In genomic region chr9:49523881-49524280, GRCm38 (mm10) we compare ENCODE assay signal across 29 mouse cellular contexts. TPM values are rescaled to one million over a fixed set of nuclear protein-coding genes. Genes with fewer than 3 reads are reported as not detected.
DNase-seq lines count a peak whose midpoint lies in the region; ATAC-seq and TF ChIP-seq lines count a peak whose summit lies in the region.
"Had no signal": no experiment of that assay in that cellular context is flagged by ENCODE, and none has a peak within 500 bp of the region (broad histone marks: within the 10 kb centered on the region; RNA-seq: fewer than 3 reads in every experiment).

No protein-coding gene starts in this region.

- peaks cover 14% of the 10 kb centered on the region for H3K4me1 ChIP-seq in neural tube, embryonic 15.5 days

- no peaks in the 10 kb centered on the region for H3K9me3 ChIP-seq in neural tube, embryonic 15.5 days (replicated peaks)
- H3K9me3 ChIP-seq: embryonic facial prominence, embryonic 12.5 days; embryonic facial prominence, embryonic 15.5 days; heart, embryonic 10.5 days; heart, embryonic 13.5 days had no signal

- ATAC-seq in neural tube, embryonic 15.5 days (ENCODE audit: low FRiP score) = no peak
- ATAC-seq: activated CD4-positive, CD25-positive, alpha-beta regulatory T cell, adult 4 months; forebrain, embryonic 14.5 days; forebrain, postnatal 0 days; intestine, postnatal 0 days had no signal

- DNase-seq in neural tube, embryonic 10.5 days (ENCODE audit: extremely low spot score, low spot score) = no peak
- peak; percentile 31 for DNase-seq in fat pad, adult 2 months (ENCODE audit: extremely low read depth, low read depth, low spot score)
- DNase-seq in gastrocnemius, postnatal 4 days (ENCODE audit: low spot score in 2 of 2) = no peak
- DNase-seq in layer of hippocampus, adult 9-11 months = no peak
- DNase-seq: adrenal gland, postnatal 10 days; B cell, adult 2 months; cerebellum, adult 11 months; cerebellum, adult 2 months; cerebellum, adult 9-11 months; cerebellum, postnatal 25 days; forebrain, postnatal 0 days; gastrocnemius, adult 2 months; gastrocnemius, postnatal 14 days; heart, adult 2 months; heart, postnatal 14 days; heart, postnatal 4 days had no signal

- TF ChIP-seq POLR2A in myocyte (IDR thresholded peaks at IDR 0.05; ENCODE audit: insufficient read length, low read depth) = no peak

- H3K36me3 ChIP-seq in neural tube, embryonic 15.5 days = peaks cover 42% of the 10 kb centered on the region
- peaks cover 51% of the 10 kb centered on the region for H3K36me3 ChIP-seq in myocyte (ENCODE audit: control insufficient read depth, insufficient read depth)
- H3K36me3 ChIP-seq: G1E had no signal

- 67% methylated on average over 9 of the region's 9 CpGs for WGBS in neural tube, embryonic 15.5 days

- H3K4me3 ChIP-seq in neural tube, embryonic 15.5 days (replicated peaks) = no peak overlapping the region
- no peak overlapping the region for H3K4me3 ChIP-seq in myocyte
- H3K4me3 ChIP-seq: embryonic facial prominence, embryonic 12.5 days; embryonic facial prominence, embryonic 15.5 days; erythroblast, embryonic 14.5 days; gastrocnemius, adult 2 months; heart, adult 2 months; heart, embryonic 10.5 days; heart, embryonic 13.5 days had no signal

- H3K9ac ChIP-seq in neural tube, embryonic 15.5 days (replicated peaks) = no peak overlapping the region
- H3K9ac ChIP-seq: embryonic facial prominence, embryonic 12.5 days; embryonic facial prominence, embryonic 15.5 days; forebrain, postnatal 0 days; heart, embryonic 13.5 days; hindbrain, embryonic 14.5 days had no signal

- H3K79me2 ChIP-seq in myocyte (ENCODE audit: control insufficient read depth, insufficient read depth) = no peaks in the 10 kb centered on the region

- H3K27ac ChIP-seq in neural tube, embryonic 15.5 days (replicated peaks) = 0 out of 2 replicates have a peak overlapping the region, but pooled peaks have one; percentile 18
- H3K27ac ChIP-seq: embryonic facial prominence, embryonic 12.5 days; embryonic facial prominence, embryonic 15.5 days; gastrocnemius, adult 2 months; heart, adult 2 months; heart, embryonic 10.5 days; heart, embryonic 13.5 days; hindbrain, embryonic 14.5 days; hindbrain, postnatal 0 days had no signal

- no peaks in the 10 kb centered on the region for H3K27me3 ChIP-seq in neural tube, embryonic 15.5 days (replicated peaks)
- H3K27me3 ChIP-seq in myocyte (ENCODE audit: control insufficient read depth, insufficient read depth, insufficient read length) = no peaks in the 10 kb centered on the region
- H3K27me3 ChIP-seq: embryonic facial prominence, embryonic 12.5 days; embryonic facial prominence, embryonic 15.5 days; heart, embryonic 13.5 days had no signal

- H3K4me2 ChIP-seq in neural tube, embryonic 15.5 days = no peak overlapping the region
- peak overlapping the region; percentile 30 for H3K4me2 ChIP-seq in myocyte (ENCODE audit: low read depth)
- H3K4me2 ChIP-seq: embryonic facial prominence, embryonic 12.5 days; embryonic facial prominence, embryonic 15.5 days; heart, embryonic 13.5 days; hindbrain, embryonic 14.5 days had no signal

- no peak overlapping the region for H3ac ChIP-seq in myocyte (ENCODE audit: control insufficient read depth, insufficient read length)

TF ChIP-seq in myocyte, 11 proteins besides CTCF, POLR2A, EP300 and RAD21:
- no peak for TF ChIP-seq CEBPB (IDR thresholded peaks at IDR 0.05; ENCODE audit: insufficient read depth, poor library complexity, severe bottlenecking)
- no peak for TF ChIP-seq MAX (IDR thresholded peaks at IDR 0.05; ENCODE audit: low read depth)
- TF ChIP-seq MYOG (IDR thresholded peaks at IDR 0.05; ENCODE audit: control insufficient read depth in 1 of 3, insufficient read depth in 1 of 3, insufficient read length in 2 of 3, low read depth in 2 of 3) = no peak
- TF ChIP-seq USF1 (IDR thresholded peaks at IDR 0.05; ENCODE audit: low read depth) = no peak
- no peak for TF ChIP-seq REST (IDR thresholded peaks at IDR 0.05; ENCODE audit: insufficient read depth, insufficient read length)
- no peak for TF ChIP-seq E2F4 (IDR thresholded peaks at IDR 0.05; ENCODE audit: insufficient read depth)
- no peak for TF ChIP-seq TCF3 (IDR thresholded peaks at IDR 0.05; ENCODE audit: insufficient read length, low read depth)
- no peak for TF ChIP-seq TCF12 (IDR thresholded peaks at IDR 0.05; ENCODE audit: insufficient read depth, poor library complexity, severe bottlenecking)
- no peak for TF ChIP-seq SRF (IDR thresholded peaks at IDR 0.05; ENCODE audit: control insufficient read depth, insufficient read length, low read depth)
- TF ChIP-seq MYOD1 (IDR thresholded peaks at IDR 0.05; ENCODE audit: control insufficient read depth in 1 of 3, insufficient read length in 2 of 3, low read depth in 2 of 3) = no peak
- TF ChIP-seq POLR2AphosphoS2 (IDR thresholded peaks at IDR 0.05; ENCODE audit: insufficient read length, low read depth) = no peak

RNA-seq across cellular contexts. Expression of gene Ttc12, which starts 37.9 kb away (rescaled TPM):
- 1.8 and 2.5 TPM in 2 replicates for polyA plus RNA-seq in neural tube, embryonic 15.5 days (2015; fragmentation: Nextera tagmentation; extraction: Ambion mirVana)
- 4.1 TPM for polyA plus RNA-seq in myocyte (2012; fragmentation: generic; extraction: Trizol)
- total RNA-seq in gastrocnemius, postnatal 4 days (2021) = 1 to 10 TPM; 1.1 to 1.2 TPM
- polyA plus RNA-seq: activated CD4-positive, CD25-positive, alpha-beta regulatory T cell, adult 4 months; erythroblast, embryonic 14.5 days; G1E had no signal
